ENCODE assay signal across 19 mouse cellular contexts in the genomic region with DNA sequence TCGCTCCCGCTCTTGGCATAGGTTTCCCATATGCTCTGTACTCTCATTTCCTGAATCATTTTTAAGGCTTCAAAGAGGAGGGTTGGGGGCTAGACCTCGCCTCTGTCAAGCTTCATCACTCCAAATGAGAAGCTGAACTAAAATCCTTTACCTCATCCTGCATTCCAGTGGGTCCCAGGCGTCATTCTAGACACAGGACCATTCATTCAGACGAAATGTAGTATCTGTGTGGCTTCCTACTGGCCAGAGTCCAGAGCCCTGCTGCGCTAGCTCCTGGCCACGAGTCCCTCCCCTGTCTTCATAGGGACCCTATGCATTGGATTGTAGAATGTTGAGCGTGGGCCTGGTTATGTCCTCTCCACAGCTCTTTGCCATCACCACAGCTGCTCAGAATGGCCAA. TPM values are rescaled to one million over a fixed set of nuclear protein-coding genes. Genes with fewer than 3 reads are reported as not detected.
DNase-seq lines count a peak whose midpoint lies in the region; ATAC-seq lines count a peak whose summit lies in the region.
"Had no signal": no experiment of that assay in that cellular context is flagged by ENCODE, and none has a peak within 500 bp of the region (broad histone marks: within the 10 kb centered on the region; RNA-seq: fewer than 3 reads in every experiment).

No protein-coding gene starts in this region.

- H3K4me3 ChIP-seq in heart, embryonic 11.5 days (ENCODE audit: low read depth, low read length): no peak overlapping the region
- H3K4me3 ChIP-seq in lung, embryonic 15.5 days: no peak overlapping the region
- H3K4me3 ChIP-seq in limb, embryonic 10.5 days: no peak overlapping the region
- H3K4me3 ChIP-seq: embryonic facial prominence, embryonic 12.5 days; intestine, embryonic 15.5 days; kidney, embryonic 15.5 days; liver, embryonic 12.5 days; midbrain, embryonic 12.5 days had no signal

- DNase-seq in heart, adult 11 months: no peak
- DNase-seq in lung, postnatal 10 days: no peak
- peak; percentile 74 for DNase-seq in Muller cell, postnatal 12 days (ENCODE audit: inconsistent ontology term)
- no peak for DNase-seq in limb, embryonic 10.5 days (ENCODE audit: low spot score)
- no peak for DNase-seq in liver
- DNase-seq: adrenal gland, postnatal 36 days; cerebellum, adult 2 months; gastrocnemius, postnatal 14 days; lung, postnatal 4 days; right cerebral cortex, adult 18-20 months had no signal

- H3K27ac ChIP-seq in heart, embryonic 11.5 days (ENCODE audit: low read depth, low read length): peak overlapping the region; percentile 57
- H3K27ac ChIP-seq in lung, embryonic 15.5 days: peak overlapping the region; percentile 41; the same call in 1 of the 2 replicates
- H3K27ac ChIP-seq in limb, embryonic 10.5 days: 0 out of 2 replicates have a peak overlapping the region, but pooled peaks have one; percentile 14
- H3K27ac ChIP-seq: embryonic facial prominence, embryonic 12.5 days; hindbrain, embryonic 14.5 days; intestine, embryonic 15.5 days; kidney, embryonic 15.5 days; liver, embryonic 12.5 days; midbrain, embryonic 12.5 days had no signal

- H3K4me2 ChIP-seq in heart, embryonic 11.5 days: peak overlapping the region; percentile 2
- peak overlapping the region; percentile 78; the same call in 1 of the 2 replicates for H3K4me2 ChIP-seq in lung, embryonic 15.5 days
- H3K4me2 ChIP-seq: embryonic facial prominence, embryonic 12.5 days; hindbrain, embryonic 14.5 days; kidney, embryonic 15.5 days; midbrain, embryonic 12.5 days had no signal

- H3K27me3 ChIP-seq in heart, embryonic 11.5 days (ENCODE audit: control insufficient read depth, insufficient read depth, low read length): no peaks in the 10 kb centered on the region
- H3K27me3 ChIP-seq in lung, embryonic 15.5 days: no peaks in the 10 kb centered on the region
- H3K27me3 ChIP-seq in limb, embryonic 10.5 days (ENCODE audit: low read depth, poor library complexity, severe bottlenecking): peaks cover 28% of the 10 kb centered on the region
- H3K27me3 ChIP-seq: intestine, embryonic 15.5 days; kidney, embryonic 15.5 days had no signal

- H3K9ac ChIP-seq in heart, embryonic 11.5 days (ENCODE audit: low read depth, low read length): no peak overlapping the region; the same call in 1 of the 2 replicates
- H3K9ac ChIP-seq in lung, embryonic 15.5 days: no peak overlapping the region
- H3K9ac ChIP-seq: embryonic facial prominence, embryonic 12.5 days; intestine, embryonic 15.5 days; kidney, embryonic 15.5 days; liver, embryonic 12.5 days; midbrain, embryonic 12.5 days had no signal

- no peaks in the 10 kb centered on the region for H3K9me3 ChIP-seq in heart, embryonic 11.5 days (replicated peaks; ENCODE audit: control insufficient read depth, low read length)
- H3K9me3 ChIP-seq in lung, embryonic 15.5 days: no peaks in the 10 kb centered on the region
- no peaks in the 10 kb centered on the region for H3K9me3 ChIP-seq in limb, embryonic 10.5 days (replicated peaks)
- H3K9me3 ChIP-seq: embryonic facial prominence, embryonic 12.5 days; intestine, embryonic 15.5 days; kidney, embryonic 15.5 days; liver, embryonic 12.5 days; midbrain, embryonic 12.5 days had no signal

- WGBS in heart, embryonic 11.5 days (ENCODE audit: insufficient replicate concordance): 68% methylated on average over 8 of the region's 8 CpGs
- WGBS in lung, embryonic 15.5 days: 56% methylated on average over 8 of the region's 8 CpGs
- 90% methylated on average over 8 of the region's 8 CpGs for WGBS in limb, embryonic 10.5 days

- H3K4me1 ChIP-seq in heart, embryonic 11.5 days (ENCODE audit: control insufficient read depth, insufficient read depth, low read length): peaks cover 49% of the 10 kb centered on the region
- H3K4me1 ChIP-seq in lung, embryonic 15.5 days: peaks cover 69% of the 10 kb centered on the region
- peaks cover 58% of the 10 kb centered on the region for H3K4me1 ChIP-seq in limb, embryonic 10.5 days

- ATAC-seq in heart, embryonic 11.5 days (replicated peaks; ENCODE audit: insufficient number of reproducible peaks, low FRiP score, low TSS enrichment): no peak
- ATAC-seq in lung, embryonic 15.5 days (ENCODE audit: borderline replicate concordance, extremely low read depth, low FRiP score, low TSS enrichment): no peak
- ATAC-seq: intestine, embryonic 15.5 days; liver, embryonic 12.5 days had no signal

- H3K36me3 ChIP-seq in heart, embryonic 11.5 days (ENCODE audit: control insufficient read depth, insufficient read depth, low read length): peaks cover 12% of the 10 kb centered on the region
- H3K36me3 ChIP-seq in lung, embryonic 15.5 days: peaks cover 46% of the 10 kb centered on the region
- peaks cover 7% of the 10 kb centered on the region for H3K36me3 ChIP-seq in limb, embryonic 10.5 days
- H3K36me3 ChIP-seq: embryonic facial prominence, embryonic 12.5 days; midbrain, embryonic 12.5 days had no signal

RNA-seq across cellular contexts. Expression of a gene that starts 4.9 kb away (rescaled TPM):
- polyA plus RNA-seq in heart, embryonic 11.5 days (2014; fragmentation: Nextera tagmentation; extraction: Ambion mirVana): 248 and 295 TPM in 2 replicates
- polyA plus RNA-seq in lung, embryonic 15.5 days (2015; fragmentation: Nextera tagmentation; extraction: Ambion mirVana): 541 and 580 TPM in 2 replicates
- polyA plus RNA-seq in limb, embryonic 10.5 days (2016; fragmentation: Nextera tagmentation; extraction: Ambion mirVana): 77.0 and 84.6 TPM in 2 replicates

RNA-seq across cellular contexts. Expression of a gene that starts 15.8 kb away (rescaled TPM):
- polyA plus RNA-seq in heart, embryonic 11.5 days (2014; fragmentation: Nextera tagmentation; extraction: Ambion mirVana): 2.6 and 2.7 TPM in 2 replicates
- 8.1 and 10.7 TPM in 2 replicates for polyA plus RNA-seq in lung, embryonic 15.5 days (2015; fragmentation: Nextera tagmentation; extraction: Ambion mirVana)
- polyA plus RNA-seq in limb, embryonic 10.5 days (2016; fragmentation: Nextera tagmentation; extraction: Ambion mirVana): 0.67 and 1.0 TPM in 2 replicates
- polyA plus RNA-seq: C2C12 had no signal

RNA-seq across cellular contexts. Expression of a gene that starts 23.2 kb away (rescaled TPM):
- 9.3 and 12.0 TPM in 2 replicates for polyA plus RNA-seq in heart, embryonic 11.5 days (2014; fragmentation: Nextera tagmentation; extraction: Ambion mirVana)
- polyA plus RNA-seq in lung, embryonic 15.5 days (2015; fragmentation: Nextera tagmentation; extraction: Ambion mirVana): 21.7 and 22.5 TPM in 2 replicates
- polyA plus RNA-seq in limb, embryonic 10.5 days (2016; fragmentation: Nextera tagmentation; extraction: Ambion mirVana): 79.5 and 85.8 TPM in 2 replicates

RNA-seq across cellular contexts. Expression of a gene that starts 29.6 kb away (rescaled TPM):
- 1.1 and 1.2 TPM in 2 replicates for polyA plus RNA-seq in heart, embryonic 11.5 days (2014; fragmentation: Nextera tagmentation; extraction: Ambion mirVana)
- 0.31 and 0.51 TPM in 2 replicates for polyA plus RNA-seq in lung, embryonic 15.5 days (2015; fragmentation: Nextera tagmentation; extraction: Ambion mirVana)
- polyA plus RNA-seq in limb, embryonic 10.5 days (2016; fragmentation: Nextera tagmentation; extraction: Ambion mirVana): 0.18 TPM in 1 of 2 replicates, not detected in the other

RNA-seq across cellular contexts. Expression of a gene that starts 51.0 kb away (rescaled TPM):
- polyA plus RNA-seq in heart, embryonic 11.5 days (2014; fragmentation: Nextera tagmentation; extraction: Ambion mirVana): 0.28 TPM in 1 of 2 replicates, not detected in the other
- polyA plus RNA-seq in lung, embryonic 15.5 days (2015; fragmentation: Nextera tagmentation; extraction: Ambion mirVana): 0.24 and 0.47 TPM in 2 replicates
- 0.13 TPM in 1 of 2 replicates, not detected in the other for polyA plus RNA-seq in limb, embryonic 10.5 days (2016; fragmentation: Nextera tagmentation; extraction: Ambion mirVana)
- polyA plus RNA-seq: C2C12; embryonic facial prominence, embryonic 12.5 days; liver, embryonic 12.5 days had no signal
